Mouse (Mus musculus) c-Kit-positive CD71-positive TER-119-negative erythroid progenitor cells, embryonic 14.5 days (primary cell): ENCODE data around the gene Tmem253.
A peak's percentile ranks its signal among the peaks of the same experiment; 100 is the strongest.

Source experiments
- DNase-seq: peaks from one replicate; pipeline ENCODE4 v3.0.0-alpha.2; 2013; ENCODE audit warnings: low read depth

Tmem253 gene

DNA sequence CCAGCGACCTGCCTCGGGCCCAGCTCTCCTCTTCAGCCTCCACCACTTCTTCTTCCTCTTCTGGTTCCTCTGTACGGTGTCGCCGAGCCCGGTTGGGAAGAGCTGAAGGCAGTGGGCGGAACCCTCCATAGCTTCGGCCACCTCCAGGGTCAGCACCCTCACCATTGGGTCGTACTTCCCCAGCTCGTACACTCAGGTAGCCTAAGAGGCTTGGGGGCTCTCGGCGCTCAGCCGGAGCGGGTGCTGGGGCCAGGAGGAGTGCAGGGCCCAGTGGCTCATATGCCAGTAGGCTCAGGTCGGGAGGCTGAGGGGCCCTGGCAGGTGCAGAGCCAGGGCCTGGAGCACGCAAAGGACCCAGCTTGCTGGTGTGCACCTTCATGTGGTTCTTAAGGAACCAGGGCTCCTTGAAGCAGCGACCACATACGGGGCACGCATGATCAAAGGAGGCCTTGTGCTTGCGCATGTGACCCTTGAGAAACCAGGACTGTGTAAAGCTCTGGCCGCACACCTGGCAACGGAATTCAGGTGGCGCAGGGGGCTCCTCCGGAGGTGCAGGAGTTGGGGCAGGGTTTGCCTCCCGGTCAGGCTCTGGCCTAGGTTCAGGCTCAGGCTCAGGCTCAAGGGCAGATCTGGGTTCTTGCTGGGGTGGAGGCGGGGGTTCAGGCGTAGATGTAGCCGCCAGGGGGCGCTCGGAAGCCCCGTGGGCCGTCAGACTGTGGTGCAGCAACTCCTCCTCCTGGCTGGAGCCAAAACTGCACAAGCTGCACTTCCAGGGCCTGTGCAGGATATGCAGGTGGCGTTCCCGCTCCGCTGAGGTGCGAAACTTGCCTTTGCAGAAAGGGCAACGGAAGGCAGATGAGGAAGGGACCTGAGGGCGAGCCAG lies 6.9 kb upstream of the Tmem253 start:
- DNase-seq: peak; percentile 76

DNA sequence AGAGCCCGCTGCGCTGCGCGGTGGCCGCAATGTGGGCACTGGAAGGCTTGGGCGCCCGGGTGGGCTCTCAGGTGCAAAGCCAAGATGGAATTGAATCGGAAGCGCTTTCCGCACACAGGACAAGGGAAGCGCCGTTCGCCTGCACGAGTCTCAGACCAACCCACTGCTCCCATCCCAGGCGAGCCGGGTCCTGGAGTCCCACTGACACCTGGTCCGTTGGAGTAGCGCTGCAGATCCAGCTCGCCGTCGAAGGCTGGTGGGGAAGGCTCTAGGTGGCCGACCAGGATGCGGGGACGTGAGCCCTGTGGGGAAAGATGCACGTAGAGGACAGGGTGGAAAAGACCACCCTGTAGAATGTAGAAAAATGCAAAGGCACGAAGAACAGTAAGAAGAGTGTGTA lies 6.1 kb upstream of the Tmem253 start:
- DNase-seq: no peak

DNA sequence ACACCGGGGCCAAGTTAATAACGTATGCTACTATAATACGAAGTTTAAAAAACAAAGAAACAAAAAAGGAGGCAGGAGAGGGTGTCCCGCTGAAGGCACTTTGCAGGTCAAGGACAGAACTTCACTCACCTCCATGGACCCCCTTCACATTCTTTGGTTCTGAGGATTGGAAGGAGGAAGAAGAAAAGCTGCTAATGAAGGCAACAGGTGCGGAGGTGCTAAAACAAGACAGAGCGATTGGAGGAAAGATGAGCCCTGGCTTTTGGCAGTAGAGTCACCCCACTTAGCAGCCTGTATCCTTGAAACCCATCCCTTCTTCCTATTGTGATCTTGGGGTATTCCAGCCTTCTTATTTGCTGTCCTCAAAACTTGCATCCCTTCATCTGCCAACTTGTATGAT lies 5.6 kb upstream of the Tmem253 start:
- no peak for DNase-seq

DNA sequence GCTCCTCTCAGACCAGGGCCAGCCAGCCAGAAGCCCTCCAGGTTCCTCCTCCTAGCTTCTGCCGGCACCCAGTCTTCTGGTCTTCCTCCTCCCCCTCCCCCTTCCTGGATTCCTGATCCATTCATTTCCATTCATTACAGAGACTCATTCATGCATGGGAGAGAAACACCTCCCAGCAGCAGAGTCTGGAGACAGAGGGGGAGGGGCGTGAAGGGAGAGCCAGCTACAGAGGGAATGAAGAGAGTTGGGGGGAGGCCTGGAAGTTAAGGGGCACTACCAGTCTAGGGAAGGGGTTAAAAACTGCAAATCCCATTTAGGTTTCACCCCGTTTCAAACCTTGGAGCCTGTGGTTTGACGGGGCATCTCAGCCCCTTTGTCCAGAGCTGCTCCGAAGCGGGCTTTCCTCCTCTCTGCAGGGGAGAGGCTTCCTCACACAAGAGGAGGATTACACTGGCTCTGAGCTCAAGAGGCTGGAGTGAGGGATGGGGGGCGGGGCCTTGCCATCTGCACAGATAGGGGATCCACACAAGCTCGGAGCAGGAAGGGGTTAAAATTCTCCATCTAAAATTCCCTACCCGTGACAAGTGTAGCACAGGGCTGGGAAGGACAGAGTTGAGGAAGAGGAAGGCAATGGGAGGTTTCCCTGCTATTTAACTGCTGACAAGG lies 4.9 kb upstream of the Tmem253 start:
- DNase-seq: no peak

DNA sequence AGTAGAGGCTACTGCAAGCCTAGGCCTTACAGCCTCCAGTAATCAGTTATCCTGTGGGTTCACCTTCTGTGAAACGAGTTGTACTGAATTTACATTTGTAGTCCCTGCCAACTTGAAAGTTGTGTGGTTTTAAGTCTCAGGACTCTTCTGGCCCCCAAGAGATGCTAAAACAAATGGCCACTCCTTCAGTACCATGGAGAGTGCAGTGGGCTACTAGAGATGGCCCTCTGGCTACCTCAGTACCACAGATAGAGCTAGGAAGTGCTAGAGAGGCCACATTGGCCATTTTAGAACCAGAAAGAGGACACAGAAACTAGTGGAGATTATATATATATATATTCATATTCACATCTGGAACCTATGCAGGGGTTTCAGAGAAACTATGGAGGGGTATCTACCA lies 3.8 kb upstream of the Tmem253 start:
- no peak for DNase-seq

DNA sequence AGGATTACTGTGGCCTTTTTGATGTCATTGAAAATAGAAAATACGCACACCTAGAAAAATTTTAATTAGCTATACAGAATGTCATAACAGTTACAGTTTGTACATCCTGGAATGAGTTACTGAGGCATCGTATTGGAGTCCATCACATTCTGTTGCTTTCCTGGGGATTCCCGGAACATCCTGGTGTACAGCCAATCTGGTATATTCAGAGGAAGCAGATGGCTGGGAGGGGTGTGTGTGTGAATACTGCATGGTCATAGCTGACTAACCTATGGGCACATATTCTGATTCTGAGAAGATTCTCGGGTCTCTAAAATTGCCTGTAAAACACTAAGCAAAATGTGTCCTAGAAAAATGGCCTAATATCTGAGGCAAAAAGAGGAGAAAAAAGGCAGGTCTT lies 3.4 kb upstream of the Tmem253 start:
- no peak for DNase-seq

DNA sequence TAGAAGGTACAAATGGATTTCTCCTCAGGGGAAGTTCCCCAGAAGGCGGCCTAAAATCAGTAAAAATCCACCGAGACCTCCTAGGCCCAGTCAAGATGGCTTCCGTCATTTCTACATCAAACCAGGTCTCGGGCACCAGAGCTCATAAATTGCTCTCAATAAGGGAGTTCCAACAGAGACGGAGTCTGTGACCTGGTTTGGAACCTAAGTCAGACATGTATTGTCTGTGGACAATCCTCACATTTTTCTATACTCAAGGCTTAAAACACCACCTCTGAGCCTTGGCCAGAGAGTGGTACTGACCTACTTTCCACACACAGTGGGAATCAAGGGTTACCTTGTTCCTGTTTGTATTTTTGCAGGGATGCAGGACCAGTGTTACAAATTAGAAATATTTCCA lies 2.9 kb upstream of the Tmem253 start:
- no peak for DNase-seq

DNA sequence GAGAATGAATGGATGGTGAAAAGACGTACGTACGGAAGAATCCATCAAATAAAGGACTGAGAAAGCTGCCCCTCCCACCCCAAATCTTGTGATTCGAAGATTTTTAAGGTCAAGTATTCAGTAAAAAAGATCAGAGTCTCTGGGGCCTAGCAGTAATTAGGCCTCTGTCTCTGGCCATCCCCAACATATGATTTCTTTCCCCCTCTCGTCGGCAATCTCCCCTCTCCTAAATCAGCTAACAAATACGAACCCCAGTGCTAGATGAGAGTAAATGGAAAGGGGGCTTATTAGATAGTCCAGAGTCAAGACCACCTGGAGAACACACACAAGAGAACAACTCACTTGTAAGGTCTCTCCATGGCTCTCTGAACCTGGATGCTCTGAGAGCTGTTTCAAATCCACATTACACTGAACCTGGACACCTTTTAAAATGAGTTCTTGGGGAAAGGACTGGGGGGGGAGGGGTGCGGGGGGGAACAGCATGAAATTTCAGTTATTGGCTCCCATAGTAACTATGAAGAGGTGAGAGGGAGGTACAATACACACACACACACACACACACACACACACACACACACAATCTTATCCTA lies 2.3 kb upstream of the Tmem253 start:
- DNase-seq: no peak

DNA sequence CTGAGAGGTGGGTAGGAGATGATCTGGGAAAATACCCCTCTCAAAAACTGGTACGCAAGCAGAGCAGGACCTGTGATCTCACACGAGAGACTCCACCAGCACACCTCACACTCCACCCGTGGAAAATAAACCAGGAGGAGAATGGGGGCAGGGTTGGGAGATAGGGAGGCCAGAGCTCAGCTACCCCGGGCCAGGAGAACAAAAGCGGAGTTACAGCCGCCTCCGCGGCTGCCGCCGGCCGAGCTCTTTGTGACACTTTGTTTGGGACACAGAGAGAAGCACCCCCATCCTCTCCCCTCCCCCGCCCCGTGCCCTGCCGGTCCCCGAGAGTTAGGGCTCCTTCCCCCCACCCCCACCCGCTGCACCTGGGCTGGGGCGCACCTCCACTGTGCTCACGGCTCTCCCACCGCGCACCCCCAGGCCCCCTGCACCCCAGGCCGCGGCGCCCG lies 1.7 kb upstream of the Tmem253 start:
- DNase-seq: no peak

DNA sequence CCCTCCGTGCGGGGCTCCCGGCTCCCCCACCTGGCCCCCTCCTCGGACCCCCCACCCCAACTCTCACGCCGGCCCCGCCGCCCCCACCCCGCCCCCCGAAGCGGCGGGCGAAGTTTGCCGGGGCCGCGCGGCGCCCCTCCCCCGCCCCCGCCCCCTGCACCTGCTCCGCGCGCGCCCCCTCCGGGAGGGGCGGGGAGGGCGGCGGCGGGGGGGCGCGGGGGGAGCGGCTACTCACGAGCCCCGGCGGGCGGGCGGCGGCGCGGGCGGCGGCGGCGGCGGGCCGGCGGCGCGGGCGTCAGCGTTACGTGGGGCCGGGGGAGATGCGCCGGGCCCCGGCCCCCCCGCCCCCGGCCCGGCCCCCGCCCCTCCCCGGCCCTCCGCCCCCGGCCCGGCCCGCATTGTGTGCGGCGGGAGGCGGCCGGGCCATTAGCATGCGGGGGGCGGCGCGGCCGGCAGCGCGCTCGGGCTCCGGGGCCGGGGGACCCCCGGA lies 1.1 kb upstream of the Tmem253 start:
- no peak for DNase-seq

DNA sequence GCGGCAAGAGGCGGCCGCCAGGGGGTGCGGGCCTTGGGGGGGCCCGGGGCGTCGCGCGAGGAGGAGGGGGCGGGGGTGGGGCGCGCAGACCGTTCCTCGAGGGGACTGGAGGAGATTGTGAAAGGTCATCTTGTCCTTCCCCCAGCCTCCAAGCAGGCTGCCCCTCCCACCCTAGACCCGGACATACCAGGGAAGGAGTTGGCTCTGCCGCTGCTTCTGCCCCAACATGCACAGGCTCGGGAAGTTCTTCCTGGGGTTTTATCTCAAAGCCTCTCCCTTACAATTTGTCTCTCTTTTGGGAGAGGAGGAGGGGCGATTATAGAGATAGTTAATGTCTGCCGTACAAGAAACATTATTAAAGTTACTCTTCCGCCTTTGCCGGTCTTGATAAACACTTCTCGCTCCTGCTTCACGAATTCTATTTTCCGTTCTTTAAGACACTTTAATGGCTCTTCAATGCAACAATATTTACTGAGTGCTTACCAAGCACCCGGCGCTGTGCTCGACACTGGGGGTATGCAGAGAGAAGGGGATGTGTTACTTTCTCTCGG lies 622 bp upstream of the Tmem253 start:
- DNase-seq: no peak

DNA sequence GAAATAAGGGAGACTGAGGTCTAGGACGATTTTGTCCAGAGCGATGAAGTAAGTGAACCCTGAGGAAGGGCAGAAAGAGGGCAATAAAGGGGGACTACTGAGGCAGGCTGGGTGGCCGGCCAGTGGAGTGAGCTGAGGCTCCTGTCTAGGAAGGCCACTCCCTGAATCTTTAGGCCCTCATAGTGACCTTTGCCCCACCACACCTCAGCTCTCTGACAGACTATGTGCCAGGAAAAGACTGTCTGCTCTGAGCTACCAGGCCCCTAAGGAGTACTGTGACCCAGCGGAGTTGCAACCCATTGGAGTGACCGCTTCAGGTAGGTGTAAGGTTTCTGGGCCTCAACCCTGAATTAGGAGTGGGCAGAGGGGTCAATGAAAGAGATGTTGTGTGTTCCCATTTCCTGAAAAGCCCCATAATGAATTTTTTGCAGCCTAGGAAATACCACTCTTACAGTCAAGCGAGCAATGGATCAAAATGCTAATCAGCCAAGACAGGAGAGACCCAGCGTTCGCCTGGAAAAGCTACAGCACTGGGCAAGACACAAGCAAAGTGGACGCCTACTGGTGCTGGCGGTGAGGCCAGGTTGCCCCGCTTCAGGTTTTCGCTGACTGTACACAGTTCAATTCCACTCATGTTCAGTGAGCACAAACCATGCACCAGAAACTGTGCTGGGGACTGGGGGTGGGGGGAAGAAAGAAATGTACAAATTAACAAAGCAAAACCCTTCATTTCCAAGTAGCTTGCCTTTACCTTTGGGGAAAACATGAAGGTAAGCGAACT lies 1.4 kb downstream of the Tmem253 start:
- no peak for DNase-seq

DNA sequence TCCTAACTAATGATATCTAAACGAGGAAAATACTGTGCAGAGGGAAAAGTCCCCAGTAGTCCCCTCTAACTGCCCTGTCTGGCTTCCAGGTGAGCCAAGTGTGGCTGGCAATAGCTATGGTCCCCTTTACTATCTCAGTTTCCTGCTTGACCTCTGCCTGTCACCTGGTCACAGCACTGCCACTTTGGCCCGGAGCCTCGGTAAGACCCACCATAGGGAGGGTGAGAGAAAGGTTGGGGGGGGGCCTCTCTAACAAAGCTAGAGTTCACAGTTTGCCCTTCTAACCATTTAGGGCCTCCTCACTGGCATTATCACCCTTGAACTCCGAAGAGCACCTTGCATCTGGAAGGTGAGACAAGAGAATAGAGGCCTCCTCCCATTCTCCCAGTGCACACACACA lies 2.2 kb downstream of the Tmem253 start:
- no peak for DNase-seq

DNA sequence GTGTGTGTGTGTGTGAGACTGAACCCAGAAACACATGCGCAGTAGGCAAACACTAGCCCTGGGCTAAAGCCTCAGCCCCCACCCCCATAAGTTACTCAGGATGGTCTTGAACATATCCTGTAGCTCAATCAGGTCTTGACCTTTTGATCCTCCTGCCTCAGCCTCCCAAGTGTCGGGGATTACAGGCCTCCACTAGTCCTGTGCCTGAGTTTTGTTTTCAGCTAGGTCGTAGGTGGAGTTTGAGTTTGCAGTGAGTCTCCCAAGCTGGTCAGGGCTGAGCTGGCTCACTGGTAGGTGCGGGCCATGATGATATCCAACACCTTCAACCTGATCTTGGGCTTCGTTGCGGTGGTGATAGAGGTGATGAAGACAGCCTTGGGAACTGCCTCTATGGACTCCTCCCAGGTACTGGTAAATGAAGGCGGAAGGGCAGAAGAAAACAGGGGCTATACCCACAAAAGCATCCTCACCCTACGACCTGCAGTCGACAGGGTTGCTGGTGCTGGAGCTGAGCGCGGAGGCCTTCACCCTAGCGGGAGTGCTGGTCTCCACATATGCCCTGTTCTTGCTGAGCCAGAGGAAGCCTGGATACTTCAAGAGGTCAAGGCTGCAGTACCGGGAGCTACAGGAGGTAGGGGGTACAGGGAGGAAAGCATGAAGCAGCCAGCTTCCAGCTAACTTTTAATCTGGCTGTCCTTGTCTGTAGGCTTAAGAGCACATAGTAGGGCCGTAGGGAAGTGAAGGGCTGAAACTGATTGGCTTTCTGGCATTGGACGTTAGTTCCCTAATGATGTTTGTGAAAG lies 3.0 kb downstream of the Tmem253 start:
- no peak for DNase-seq

DNA sequence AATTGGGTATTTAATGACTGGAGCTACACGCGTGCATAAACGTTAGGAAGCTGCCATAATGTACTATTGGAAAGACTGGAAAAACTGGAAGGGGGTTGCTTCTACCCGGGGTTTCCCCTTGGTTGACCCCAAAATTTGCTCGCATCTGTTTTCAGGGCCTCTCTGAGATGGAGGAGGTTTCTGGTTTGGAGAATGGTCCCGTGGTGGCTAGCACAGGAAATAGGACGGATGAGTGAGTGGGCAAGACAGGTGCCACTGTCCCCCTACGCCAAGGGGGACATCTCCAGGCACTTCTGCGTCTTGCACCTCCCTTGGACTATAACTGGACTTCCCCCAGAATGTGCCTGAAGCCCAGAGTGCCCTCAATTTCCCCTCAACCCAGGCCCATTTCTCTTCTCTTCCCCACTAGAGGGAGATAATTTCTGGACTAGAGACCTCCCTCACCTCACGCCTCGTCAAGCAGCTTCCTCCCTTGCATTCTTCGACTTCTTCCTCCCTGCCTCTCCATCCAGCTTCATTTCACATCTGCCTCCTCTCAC lies 3.7 kb downstream of the Tmem253 start:
- peak; percentile 55 for DNase-seq

DNA sequence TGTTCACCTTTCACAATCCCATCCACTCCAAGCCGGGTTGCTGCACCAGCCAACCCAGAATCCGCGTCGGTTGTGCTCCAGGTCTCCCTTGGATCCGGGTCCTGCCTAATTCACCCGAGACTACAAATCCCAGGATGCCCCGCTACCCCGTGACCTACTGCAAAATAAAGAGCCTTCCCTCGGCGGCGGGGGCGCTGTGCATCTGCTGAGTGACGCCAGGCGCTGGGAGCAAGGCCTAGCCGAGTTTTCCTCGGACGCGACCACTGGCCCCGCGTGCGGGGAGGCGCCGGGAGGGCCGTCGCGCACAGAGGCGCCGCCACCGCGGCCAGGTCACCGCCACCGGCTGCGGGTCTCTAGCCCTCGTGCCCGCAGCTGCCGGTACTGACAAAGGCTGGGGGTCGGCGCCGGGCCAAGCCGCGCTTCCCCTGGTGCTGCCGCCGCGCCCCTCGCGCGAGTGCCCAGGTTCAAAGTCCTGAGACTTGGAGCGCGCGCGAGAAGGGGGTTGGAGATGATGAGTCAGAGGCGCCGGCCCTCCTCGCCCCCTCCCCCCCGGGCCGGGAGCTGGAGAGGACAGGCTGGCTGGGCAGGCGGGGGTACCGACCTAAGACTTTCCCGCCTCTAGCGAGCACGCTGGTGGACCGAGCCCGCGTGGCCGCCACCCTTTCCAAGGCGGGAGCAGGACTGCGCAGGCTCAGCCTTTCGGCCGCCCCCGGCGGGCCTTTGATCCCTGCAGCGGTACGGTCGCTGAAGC lies 4.3 kb downstream of the Tmem253 start:
- DNase-seq: peak; percentile 96

DNA sequence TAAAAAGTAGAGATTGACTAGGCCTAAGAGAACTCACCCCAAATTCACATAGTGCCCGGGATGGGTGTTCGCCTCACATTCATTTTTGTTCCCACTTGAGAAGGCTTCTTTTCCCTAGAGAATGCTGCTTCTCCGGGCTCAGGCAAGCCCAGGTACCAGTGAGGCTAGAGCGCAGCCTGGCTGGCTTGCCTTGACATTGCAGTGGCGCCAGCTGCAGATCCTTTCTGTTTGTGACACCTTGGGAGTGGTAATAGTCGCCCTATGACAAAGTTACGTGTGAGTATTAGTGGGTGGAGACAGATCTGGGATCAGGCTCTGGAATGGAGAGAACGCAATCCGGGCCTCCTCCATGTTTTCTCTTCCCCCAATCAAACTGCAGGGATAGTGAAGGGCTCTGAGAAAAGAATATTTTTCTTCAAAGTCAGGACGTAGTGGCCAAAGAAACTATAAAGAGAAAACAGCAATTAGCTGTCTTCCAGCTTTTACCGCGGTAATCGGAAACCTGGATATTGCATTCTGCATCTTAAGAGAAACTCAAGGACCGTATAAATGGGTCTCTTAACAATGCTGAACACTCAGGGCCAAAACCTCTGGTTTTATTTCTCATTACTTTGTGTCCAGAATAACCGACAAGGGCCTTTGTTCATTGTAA lies 5.2 kb downstream of the Tmem253 start, which contains the start of gene Zfp219:
Gene Zfp219 (minus strand): TSS at position 248 of the 652 bp plus-strand sequence.
- DNase-seq: peak; percentile 76

DNA sequence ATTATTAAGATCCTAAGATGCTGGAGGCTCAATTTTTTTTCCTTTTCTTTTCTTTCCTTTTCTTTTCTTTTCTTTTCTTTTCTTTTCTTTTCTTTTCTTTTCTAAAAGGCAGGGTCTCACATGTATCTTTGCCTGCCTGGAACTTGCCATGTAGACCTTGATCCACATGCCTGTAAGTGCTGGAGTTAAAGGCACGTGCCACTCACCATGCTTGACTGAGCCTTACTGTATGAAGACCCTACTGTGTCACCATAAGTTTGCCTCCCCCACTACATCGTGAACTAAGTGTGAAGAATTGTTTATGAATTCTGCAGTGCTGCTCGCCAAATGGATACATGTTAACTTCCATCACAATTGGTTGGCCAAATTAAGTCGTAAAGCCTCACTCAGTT lies 5.7 kb downstream of the Tmem253 start:
- no peak for DNase-seq

DNA sequence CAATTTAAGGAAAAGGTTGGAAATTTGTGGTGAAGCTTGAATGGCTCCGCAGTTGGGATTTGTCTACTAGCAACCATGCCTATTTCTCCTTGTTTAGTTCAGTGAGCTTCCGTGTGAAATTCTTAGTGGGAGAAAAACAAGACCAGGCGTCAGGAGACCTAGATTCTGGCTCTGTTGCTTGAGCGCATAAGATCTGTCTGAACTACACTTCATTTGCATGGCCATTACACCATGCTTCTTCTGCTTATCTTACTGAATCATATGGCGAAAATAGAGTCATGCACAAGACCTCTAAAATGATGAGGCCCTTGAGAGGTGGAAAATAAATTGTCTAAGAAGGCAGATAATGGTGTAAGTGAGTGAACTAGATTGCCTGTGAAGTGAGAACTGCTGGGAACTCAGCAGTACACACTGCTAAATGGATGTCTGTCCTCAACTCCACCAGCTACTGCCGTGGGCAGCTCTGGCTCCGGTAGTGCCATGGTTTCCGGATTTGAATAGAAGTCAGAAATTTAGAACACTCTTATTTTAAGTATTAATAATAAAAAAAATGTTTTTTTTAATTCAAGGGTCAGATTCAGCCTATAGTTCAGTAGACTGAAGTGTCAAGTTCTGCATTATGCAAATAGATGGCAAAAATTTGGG lies 6.2 kb downstream of the Tmem253 start:
- DNase-seq: no peak
